Mouse (Mus musculus): ENCODE measurements around the gene Dlgap4.

The Dlgap4 gene

DNA sequence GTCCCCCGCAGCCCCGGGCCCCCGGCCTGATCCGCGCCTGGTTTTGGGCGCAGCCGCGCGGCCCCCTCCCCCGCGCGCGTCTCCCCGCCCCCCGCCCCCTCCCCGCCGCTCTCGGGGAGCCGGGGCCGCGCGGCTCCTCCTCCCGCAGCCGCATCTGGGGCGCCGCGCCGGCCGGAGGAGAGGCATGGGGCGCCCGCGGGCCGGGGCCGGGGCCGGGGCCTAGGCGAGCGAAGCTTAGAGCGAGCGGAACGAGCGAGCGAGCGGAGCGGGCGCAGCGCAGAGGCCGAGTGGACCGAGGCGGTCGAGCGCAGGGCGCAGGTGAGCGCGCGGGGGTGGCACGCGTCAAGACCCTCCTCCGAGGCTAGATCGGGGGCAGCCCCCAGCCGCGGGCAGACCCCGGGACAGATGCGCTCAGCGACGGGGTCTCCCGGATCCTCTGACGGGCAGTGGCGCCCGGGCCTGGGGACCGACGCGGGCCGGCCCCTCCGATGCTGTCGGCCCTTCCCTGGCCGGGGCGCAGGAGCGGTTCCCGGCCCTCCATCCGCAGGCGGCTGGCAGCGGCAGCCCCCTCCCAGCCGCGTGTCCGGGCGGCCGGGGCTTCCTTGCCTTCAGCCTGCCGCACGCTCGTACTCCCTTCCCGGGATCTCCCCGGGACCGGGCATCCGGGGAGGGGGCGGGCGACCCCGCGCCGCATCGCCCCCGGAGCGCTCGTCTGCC lies at the start of gene Dlgap4:
Gene Dlgap4 (plus strand): TSS at position 165 of the 717 bp plus-strand sequence.
- WGBS = under 1% methylated on average over 75 of the region's 103 CpGs

DNA sequence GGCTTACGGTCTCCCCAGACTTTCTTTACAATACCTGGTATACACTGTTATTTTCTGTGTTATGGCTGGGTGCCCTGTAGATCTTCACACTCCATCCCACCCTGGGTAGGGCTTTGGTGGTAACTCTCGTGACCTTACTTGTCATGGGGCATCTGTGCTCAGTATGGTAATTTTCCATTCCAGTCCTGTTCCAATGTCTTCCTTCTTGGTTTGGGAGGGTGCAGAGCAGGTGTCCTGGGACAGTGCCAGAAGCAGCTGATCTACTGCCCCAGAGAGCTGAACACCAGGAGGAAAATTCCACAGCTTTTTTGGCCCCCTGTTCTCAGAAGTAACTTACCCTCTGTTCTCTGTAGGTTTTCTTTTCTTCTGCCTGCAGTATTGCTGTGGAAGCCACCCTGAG lies 47.0 kb upstream of the Dlgap4 start:
- 58% methylated on average over 2 of the region's 2 CpGs for WGBS

DNA sequence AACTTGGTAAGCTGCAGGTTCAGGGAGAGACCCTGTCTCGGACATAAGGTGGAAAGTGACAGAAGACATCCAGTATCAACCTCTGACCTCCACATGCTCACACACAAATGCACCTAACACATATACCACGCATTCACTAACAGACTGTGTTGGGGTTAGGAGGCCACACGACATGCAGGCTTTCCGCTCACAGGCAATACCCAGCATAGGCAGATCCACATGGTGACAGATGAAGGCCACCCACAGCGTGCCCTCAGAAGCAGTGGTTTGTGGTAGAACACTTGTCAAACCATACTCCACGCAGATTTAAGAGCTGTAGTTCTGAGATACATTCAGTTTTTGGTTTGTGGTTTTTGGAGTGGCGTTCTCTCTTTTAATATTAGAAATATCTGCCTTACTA lies 44.9 kb upstream of the Dlgap4 start:
- 90% methylated on average over 7 of the region's 7 CpGs for WGBS

DNA sequence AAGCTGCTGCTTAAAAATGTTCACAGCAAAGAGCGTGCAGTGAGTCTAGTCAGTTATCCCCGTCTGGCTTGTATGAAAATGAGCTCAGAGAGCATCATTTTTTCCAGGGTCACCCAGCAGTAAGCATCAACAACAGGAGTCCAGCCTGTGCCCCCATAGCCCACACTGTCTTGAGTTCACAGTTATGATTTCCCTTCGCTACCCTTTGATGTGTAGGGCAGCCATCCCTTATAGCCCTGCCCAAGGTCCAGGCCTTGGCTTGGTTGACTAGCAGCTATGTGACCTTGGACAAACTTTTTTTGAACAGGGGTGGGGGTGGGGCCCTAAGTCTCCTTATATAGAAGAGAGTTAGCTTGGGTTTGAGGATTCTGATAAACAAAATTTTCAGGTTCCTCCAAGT lies 44.2 kb upstream of the Dlgap4 start:
- 87% methylated on average over 3 of the region's 3 CpGs for WGBS

DNA sequence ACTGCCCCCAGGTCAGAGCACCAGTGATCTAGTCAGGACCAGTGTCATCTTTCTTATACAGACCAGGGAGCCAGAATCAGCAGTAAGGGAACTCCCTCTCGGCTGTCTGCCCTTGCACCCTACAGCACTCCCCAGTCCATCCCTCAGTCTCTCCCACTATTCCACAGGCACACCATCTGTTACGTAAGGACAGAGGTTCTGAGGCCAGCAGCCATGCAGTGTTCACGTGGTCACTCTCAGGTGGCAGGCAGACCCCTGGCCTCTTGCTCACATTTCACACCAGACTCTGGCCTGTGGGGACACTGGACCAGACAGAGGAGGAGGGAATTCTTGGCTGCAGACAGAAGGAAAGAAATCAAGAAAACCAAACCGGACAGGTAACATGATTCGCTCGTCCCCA lies 42.0 kb upstream of the Dlgap4 start:
- WGBS = 89% methylated on average over 6 of the region's 6 CpGs

DNA sequence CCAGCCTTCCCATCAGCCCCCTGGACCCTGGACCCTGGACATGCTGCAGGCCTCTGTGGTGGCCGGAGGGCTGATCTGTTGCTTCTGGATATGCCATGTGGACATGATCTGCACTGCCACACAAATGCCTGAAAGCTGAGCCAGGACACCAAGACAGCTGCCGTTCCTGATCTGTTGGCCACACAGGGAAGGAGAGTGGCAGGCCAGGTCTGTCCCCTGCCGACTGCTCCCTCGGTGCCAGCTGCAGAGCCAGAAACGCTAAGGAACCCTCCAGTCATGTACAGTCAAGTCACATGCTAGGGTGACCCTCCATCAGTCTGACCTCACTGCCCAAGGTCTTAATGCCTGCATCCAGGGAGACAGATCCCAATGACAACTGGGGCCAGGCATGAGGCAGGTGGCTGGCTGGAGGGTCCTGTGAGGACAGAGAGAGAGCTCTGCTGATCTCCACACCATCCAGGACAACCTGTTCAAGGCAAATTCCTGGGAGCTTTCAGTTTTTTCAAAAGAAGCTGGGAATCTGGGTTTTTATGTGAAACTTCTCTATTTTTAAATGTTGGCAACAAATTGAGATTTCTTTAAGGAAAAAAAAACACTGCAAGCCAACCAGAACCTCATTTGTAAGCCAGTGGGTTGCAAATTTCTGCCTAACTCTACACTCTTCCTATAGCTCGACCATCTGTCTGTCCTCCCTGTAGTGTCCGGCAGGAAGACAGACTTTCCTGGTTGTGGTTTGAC lies 36.5 kb upstream of the Dlgap4 start:
- WGBS = 43% methylated on average over 7 of the region's 7 CpGs

DNA sequence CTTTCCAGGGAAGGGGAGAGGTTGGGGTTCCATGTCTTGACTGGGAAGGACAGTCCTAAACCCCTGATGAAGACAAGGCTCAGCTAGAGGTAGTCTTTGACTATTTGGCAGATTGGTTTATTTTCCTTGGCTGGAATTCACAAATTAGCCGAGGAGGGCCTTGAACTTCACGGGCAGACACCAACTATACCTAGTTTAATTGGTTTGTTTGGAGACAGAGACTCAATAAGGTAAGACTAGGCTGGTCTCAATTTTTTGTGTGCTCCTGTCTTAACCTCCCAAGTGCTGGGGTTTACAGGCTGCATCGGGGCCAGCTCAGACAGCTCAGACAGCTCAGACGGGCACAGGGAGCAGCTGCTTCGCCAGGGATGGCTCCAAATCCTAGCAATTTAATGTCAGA lies 33.0 kb upstream of the Dlgap4 start:
- 60% methylated on average over 5 of the region's 5 CpGs for WGBS

DNA sequence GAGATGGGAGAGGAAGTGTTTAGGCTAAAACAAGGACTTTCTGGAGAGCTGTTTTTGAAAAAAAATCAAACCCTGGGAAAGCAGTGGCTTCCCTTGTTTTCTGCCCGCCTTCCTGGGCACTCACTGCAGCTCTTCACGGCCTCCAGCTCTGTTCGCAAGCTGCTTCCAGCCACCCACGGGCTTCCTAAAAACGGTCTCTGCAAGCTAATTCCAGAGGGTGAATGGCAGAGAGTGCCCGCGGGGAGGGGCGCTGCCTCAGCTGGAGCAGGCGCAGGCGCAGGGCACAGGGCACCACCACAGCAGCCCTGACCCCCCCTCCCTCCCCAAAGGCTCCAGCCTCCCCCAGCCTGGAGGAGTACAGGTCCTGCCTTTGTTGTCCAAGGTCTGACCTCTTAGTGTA lies 32.3 kb upstream of the Dlgap4 start:
- WGBS = 9% methylated on average over 10 of the region's 10 CpGs

DNA sequence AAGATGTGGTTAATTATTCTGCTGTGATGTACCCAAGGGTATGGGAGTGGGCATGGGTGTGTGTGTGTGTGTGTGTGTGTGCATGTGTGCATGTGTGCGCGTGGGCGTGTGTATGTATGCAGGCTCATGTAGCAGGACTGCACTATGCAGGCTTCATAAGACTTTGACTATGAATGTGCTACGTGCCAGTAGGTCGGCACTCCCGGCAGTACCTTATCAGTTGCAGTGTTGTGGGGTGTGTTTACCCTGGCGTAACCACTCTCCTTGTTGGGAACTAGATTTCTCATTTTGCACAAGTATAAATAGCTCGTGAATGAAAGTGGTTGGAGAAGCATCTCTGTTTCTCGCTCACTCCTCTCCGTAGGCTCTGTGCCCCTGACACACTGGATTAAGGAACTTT lies 30.6 kb upstream of the Dlgap4 start:
- 69% methylated on average over 10 of the region's 10 CpGs for WGBS

DNA sequence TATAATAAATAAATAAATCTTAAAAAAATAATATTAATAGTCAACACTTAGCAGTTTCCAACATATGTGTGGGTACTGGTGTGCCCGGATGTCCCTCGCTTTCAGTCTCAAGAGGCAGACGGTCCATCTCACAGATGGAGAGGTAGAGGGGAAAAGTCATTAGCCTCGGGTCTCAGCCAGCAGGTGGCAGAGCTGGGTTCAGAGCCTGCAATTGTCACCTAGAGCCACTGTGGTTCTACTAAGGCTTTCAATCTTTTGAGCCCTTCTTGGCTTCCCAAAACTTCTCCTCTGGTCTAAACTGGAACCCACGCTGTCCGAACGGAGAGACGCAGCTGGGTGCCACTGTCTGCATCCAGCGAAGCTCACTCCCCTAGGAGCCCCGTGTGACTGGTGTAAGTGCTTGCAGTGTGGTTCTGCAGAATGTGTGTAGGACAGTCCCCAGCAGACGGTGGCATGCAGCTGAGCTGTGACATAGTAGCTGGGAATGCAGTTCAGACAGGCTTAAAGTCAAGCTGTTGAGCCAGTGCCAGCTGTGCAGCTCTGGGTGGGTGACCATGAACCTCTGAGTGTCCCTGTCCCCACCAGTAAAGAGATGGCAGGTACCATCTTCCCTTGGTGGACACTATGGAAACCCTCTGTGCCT lies 29.2 kb upstream of the Dlgap4 start:
- WGBS = 37% methylated on average over 11 of the region's 11 CpGs

DNA sequence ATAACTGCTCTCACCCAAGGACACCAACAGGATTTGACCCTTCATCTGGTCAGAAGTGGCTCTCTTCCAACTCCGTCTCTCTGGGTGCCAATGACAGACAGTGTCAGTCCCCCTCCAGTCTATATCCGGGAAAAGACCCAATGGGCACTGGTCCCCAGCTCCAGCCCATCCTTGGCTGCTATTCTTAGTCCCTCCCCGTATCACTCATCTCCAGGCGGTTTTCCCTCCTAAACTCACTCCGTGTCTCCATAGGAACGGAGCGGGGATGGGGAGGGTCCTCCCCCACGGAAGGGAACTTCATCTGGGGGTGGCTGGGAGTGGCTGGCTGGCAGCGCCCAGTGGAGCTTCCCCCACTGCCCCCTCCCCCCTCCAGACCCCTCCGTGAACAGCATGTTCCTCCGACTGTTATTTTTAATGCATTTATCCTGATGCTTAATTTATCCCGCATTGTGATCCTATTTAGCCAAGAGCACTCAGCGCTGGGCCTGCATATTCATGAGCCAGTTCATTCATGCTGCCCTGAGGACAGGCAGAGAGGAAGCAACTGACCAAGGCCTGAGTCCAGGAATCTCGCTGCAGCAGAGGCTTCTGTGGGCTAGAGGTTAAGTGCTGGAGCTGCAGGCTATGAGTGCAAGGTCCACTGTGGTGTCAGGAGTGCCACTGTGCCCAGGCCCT lies 28.6 kb upstream of the Dlgap4 start:
- WGBS = 15% methylated on average over 14 of the region's 14 CpGs

DNA sequence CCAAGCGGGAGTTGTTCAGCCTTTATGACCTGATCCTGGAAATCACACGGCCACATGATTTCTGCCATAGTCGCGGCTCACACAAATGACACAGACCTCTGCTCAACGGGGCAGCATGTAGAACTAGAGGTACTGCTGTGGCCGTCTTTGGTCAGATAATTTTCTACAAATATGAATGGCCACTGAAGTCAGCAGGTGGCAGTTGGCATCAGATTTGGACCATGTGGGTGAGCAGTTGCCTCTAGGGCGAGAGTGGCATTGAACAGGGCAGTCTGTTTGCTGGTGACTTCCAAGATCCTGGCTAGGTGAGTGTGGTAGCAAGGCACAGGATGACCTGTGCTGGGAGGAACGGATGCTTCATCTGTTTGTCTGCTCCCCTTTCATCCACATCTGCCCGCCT lies 24.0 kb upstream of the Dlgap4 start:
- 92% methylated on average over 9 of the region's 9 CpGs for whole genome bisulfite sequencing

DNA sequence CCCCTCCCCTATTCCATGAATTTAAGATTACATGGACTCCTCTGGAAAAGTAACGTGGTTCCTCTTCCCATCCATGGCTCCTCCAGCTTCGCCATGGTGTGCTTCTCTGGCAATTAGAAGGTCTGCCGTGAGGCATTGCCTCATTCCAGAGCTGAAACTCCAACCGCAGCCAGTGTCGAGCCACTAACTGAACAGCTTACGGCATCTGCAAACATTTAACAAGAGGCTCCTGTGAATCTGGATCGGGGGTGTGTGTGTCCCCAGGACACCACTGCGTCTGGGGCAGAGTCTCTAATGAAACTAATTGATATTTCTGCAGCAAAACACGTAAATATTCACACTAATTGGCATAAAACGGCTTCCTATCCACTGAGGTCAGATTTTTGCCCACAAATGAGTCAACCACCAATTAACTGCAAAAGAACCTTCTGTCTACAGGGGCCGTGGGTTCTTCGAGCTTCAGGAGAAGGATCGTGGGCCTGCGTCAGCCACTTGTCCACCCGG lies 18.5 kb upstream of the Dlgap4 start:
- WGBS = 65% methylated on average over 15 of the region's 15 CpGs

DNA sequence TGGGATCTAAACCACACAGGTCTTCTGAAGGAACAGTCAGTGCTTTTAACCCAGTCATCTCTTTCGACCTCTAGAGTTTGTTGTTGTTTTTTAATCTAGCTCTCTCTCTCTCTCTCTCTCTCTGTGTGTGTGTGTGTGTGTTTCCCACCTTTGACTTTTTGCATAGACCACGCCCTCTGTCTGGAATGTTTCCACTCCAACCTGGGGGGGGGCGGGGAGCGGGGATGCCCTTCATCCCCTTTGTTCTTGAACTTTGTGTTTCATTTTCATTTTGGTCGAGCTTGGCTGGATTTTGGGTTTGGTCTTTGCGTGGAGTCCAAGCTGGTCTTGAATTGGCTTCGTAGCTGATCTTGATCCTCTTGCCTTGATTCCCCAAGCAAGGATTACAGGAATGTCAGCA lies 10.9 kb upstream of the Dlgap4 start:
- 81% methylated on average over 7 of the region's 7 CpGs for WGBS

DNA sequence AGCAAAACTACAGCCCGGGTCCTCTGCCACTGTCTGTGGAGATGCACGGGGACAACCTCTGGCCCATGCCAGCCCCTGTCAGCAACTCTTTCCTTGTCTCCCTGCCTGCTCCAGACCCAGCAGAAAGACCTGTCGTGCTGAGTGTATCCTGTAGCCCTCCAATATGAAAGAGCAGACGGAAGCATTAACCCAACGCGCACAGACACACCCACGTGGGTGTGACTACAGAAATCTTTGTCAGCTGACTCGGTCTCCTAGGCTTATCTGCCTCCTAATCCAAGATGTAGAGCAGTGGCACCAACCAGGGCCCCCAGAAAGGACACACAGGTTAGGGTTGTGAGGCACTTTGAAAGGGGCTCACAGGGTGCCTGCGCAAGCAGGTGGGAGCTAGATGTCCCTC lies 9.8 kb upstream of the Dlgap4 start:
- 90% methylated on average over 9 of the region's 9 CpGs for WGBS

DNA sequence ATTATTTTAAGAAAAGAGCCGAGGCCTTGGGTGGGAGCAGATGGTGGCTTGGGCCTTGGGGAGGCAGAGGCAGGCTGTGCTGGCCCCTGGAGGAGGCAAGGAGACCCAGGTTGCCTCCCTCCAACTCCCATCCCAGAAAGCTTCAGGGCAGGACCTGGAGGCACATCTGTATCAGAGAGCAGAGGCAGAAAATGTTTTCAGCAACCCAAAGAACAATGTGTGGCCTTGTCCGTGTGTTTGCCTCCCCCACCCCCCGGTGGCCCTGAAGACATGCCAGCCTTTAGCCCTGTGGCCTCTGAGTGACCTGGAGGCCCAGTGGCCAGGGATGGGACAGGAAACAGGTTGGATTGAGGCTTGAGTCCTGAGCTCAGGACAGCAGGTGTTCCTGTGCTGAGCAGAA lies 8.4 kb upstream of the Dlgap4 start:
- 39% methylated on average over 3 of the region's 3 CpGs for WGBS

DNA sequence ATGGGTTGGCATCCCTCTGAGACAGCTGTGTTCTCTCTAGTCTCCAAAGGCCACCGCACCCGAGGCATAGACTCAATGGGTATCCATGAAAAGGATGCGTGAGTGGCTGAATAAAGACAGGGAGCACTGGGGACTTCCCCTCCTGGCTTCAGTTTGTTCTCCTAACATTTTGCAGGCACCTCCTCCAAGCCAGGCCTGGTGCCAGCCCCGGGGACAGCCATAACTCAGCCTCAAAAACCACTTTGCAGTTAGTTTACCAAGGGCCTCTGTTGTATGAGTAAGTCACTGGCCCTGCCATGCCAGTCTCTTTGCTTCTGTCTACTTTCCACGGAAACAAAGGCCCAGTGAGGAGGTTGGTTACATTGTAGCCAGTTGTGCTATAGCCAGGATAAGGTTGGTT lies 7.5 kb upstream of the Dlgap4 start:
- 54% methylated on average over 5 of the region's 5 CpGs for WGBS

DNA sequence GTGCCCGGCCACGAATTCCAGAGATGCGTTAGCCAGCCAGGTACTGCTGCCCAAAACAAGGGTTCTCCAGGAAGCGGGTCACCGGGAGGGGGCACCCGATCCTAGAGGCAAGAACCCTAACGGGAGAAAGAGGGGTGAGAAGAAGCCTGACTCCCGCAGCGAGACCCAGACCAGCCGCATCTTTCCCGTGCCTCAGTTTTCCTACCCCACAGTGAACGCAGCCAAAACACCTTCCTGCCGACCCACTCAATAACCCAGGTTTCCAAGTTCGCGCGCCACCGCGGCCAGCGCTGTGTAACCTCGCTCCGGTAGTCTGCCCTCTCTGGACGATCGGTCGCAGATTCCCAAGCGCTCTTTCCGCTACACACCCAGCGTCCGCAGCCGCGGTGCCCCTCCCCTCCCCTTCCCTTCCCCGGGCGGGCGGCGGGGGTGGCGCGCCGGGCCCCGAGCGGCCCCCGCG lies 394 bp upstream of the Dlgap4 start:
- WGBS = under 1% methylated on average over 41 of the region's 41 CpGs

DNA sequence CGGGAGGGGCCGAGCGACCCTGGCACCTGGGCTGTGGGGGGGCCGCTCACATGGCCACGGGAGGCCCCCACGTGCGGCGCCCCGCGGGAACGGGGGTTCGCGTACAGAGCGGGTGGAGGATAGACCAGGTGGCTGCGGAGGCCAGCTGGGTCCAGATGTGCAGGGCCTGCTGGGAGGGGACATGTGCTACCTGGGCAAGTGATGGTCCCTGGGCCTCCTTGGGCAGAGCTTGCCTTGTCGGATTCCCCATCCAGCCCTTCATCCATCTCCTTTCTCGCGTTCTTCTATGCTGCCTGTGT lies 702 bp downstream of the Dlgap4 start:
- WGBS = under 1% methylated on average over 18 of the region's 18 CpGs

DNA sequence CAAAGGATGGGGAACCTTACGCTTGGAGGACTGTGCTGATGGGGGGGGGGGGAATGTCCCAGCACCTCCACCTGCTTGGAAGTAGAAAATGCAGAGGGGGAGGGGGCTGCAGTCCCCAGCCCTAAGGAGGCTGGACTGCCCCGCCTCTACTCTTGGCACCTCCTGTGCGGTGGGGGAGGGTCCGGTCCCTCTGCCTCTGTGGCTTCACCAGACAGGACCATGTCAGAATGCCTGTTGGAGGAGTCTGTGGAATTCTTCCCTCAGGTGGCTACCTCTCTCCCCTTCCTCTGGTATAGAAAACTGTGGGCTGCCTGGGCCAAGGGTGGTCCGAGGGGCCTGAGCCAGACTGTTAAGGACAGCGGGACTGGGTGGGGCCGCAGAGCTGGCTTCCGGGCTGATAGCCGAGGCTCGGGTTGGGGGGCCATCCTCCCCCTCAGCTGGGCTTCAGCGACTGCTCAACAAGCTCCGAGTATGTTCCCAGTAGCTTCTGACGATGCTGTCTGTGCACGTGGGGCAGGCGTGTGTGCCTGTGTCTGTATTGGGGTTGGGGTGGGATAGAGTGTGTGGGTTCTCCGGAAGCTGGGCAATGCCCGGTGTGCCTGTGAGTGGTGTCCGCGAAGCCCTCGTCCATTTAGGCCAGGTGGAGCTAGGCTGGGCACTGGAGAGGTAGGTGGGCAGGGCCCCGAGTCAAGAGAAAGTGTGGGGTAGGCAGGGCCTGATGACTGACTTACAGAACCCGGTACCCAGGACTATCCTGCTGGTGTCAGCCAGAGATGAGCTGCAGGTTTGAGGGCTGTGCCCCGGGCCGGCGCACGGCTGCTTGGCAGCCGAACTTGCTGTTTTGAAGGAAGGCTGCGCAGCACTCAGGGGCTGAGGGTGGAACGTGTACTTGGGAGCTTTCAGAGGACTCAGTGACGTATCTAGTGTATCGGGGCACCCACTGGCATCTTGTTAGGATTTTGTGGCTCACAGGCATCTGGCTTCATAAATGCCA lies 1.5 kb downstream of the Dlgap4 start:
- 10% methylated on average over 31 of the region's 31 CpGs for WGBS

DNA sequence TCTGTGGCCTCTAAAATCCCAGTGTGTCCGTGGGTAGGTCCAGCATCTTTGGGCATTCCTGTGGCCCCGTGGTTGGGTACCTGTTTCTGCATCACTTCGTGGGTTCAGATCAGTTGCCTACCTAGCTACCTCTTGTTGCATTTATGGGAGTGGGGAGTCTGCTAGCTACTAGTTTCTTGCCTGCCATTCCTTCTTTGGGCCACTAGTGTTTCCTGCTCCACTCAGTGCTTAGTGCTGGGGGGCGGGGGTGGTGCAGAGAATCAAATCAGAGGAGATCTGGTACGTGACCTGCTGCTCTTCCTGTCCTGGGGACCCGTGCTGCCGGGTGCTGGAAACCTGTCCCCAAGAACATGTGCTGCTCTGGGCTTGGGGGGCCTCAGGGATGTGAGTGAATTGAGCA lies 3.0 kb downstream of the Dlgap4 start:
- 56% methylated on average over 7 of the region's 7 CpGs for WGBS
